Mouse (Mus musculus) E14TG2a.4 (cell line): ENCODE data around the gene Acin1.

Experiments used
- CTCF ChIP-seq: conservative IDR thresholded peaks from 2 replicates; pipeline ENCODE4 v1.5.1; 2014; ENCODE audit warnings: low read length
- NANOG ChIP-seq: IDR thresholded peaks from 2 replicates; pipeline ENCODE4 v1.6.1; 2014; ENCODE audit warnings: borderline replicate concordance, low read length, mixed read lengths

GRCm38 (mm10) chr14:54617152-54617896 lies 69.4 kb downstream of the Acin1 start:
- peak; percentile 42 for TF ChIP-seq CTCF
- TF ChIP-seq NANOG, result no peak
